Mouse (Mus musculus): ENCODE measurements around the gene Gzmm. TPM values are rescaled to one million over a fixed set of nuclear protein-coding genes. Genes with fewer than 3 reads are reported as not detected.

Gzmm gene
- polyA plus RNA-seq, 1 experiment from 2014 or later: 0.15 TPM

Other genes with a start within 250 kb of the Gzmm start
- not detected in 2 replicates for gene Vmn2r83, start 220.3 kb upstream of the Gzmm start, polyA plus RNA-seq (2015; fragmentation: Nextera tagmentation; extraction: Ambion mirVana)
- 21.5 and 26.9 TPM in 2 replicates for gene Plpp2, start 155.2 kb upstream of the Gzmm start, polyA plus RNA-seq (2015; fragmentation: Nextera tagmentation; extraction: Ambion mirVana)
- gene Mier2, start 133.8 kb upstream of the Gzmm start, polyA plus RNA-seq (2015; fragmentation: Nextera tagmentation; extraction: Ambion mirVana): 9.9 and 13.3 TPM in 2 replicates
- not detected in 2 replicates for gene Theg, start 101.7 kb upstream of the Gzmm start, polyA plus RNA-seq (2015; fragmentation: Nextera tagmentation; extraction: Ambion mirVana)
- not detected in 2 replicates for gene C2cd4c, start 75.0 kb upstream of the Gzmm start, polyA plus RNA-seq (2015; fragmentation: Nextera tagmentation; extraction: Ambion mirVana)
- gene Shc2, start 51.1 kb upstream of the Gzmm start, polyA plus RNA-seq (2015; fragmentation: Nextera tagmentation; extraction: Ambion mirVana): 0.08 and 0.10 TPM in 2 replicates
- not detected in 2 replicates for gene Odf3l2, start 43.3 kb upstream of the Gzmm start, polyA plus RNA-seq (2015; fragmentation: Nextera tagmentation; extraction: Ambion mirVana)
- gene Madcam1, start 24.5 kb upstream of the Gzmm start, polyA plus RNA-seq (2015; fragmentation: Nextera tagmentation; extraction: Ambion mirVana): 0.26 TPM in 1 of 2 replicates, not detected in the other
- 21.4 and 23.1 TPM in 2 replicates for gene Tpgs1, start 19.7 kb upstream of the Gzmm start, polyA plus RNA-seq (2015; fragmentation: Nextera tagmentation; extraction: Ambion mirVana)
- 105 and 107 TPM in 2 replicates for gene Cdc34, start 6.8 kb upstream of the Gzmm start, polyA plus RNA-seq (2015; fragmentation: Nextera tagmentation; extraction: Ambion mirVana)
- gene Bsg, start 15.5 kb downstream of the Gzmm start, polyA plus RNA-seq (2015; fragmentation: Nextera tagmentation; extraction: Ambion mirVana): 980 and 1,043 TPM in 2 replicates
- gene Hcn2, start 27.6 kb downstream of the Gzmm start, polyA plus RNA-seq (2015; fragmentation: Nextera tagmentation; extraction: Ambion mirVana): 0.02 TPM in 1 of 2 replicates, not detected in the other
- gene Polrmt, start 57.6 kb downstream of the Gzmm start, polyA plus RNA-seq (2015; fragmentation: Nextera tagmentation; extraction: Ambion mirVana): 15.6 and 17.7 TPM in 2 replicates
- gene Fgf22, start 66.1 kb downstream of the Gzmm start, polyA plus RNA-seq (2015; fragmentation: Nextera tagmentation; extraction: Ambion mirVana): 0.07 TPM in 1 of 2 replicates, not detected in the other
- 39.6 and 42.0 TPM in 2 replicates for gene Rnf126, start 77.9 kb downstream of the Gzmm start, polyA plus RNA-seq (2015; fragmentation: Nextera tagmentation; extraction: Ambion mirVana)
- gene Fstl3, start 88.3 kb downstream of the Gzmm start, polyA plus RNA-seq (2015; fragmentation: Nextera tagmentation; extraction: Ambion mirVana): 0.71 and 1.0 TPM in 2 replicates
- 7.0 and 7.1 TPM in 2 replicates for gene Prss57, start 101.9 kb downstream of the Gzmm start, polyA plus RNA-seq (2015; fragmentation: Nextera tagmentation; extraction: Ambion mirVana)
- 8.8 and 9.2 TPM in 2 replicates for gene Palm, start 104.6 kb downstream of the Gzmm start, polyA plus RNA-seq (2015; fragmentation: Nextera tagmentation; extraction: Ambion mirVana)
- gene Misp, start 132.0 kb downstream of the Gzmm start, polyA plus RNA-seq (2015; fragmentation: Nextera tagmentation; extraction: Ambion mirVana): 0.50 TPM in 2 replicates
- gene Ptbp1, start 165.4 kb downstream of the Gzmm start, polyA plus RNA-seq (2015; fragmentation: Nextera tagmentation; extraction: Ambion mirVana): 120 and 133 TPM in 2 replicates
- 112 and 131 TPM in 2 replicates for gene Prtn3, start 185.5 kb downstream of the Gzmm start, polyA plus RNA-seq (2015; fragmentation: Nextera tagmentation; extraction: Ambion mirVana)
- gene Plppr3, start 185.6 kb downstream of the Gzmm start, polyA plus RNA-seq (2015; fragmentation: Nextera tagmentation; extraction: Ambion mirVana): 5.8 and 6.1 TPM in 2 replicates
- gene Elane, start 197.2 kb downstream of the Gzmm start, polyA plus RNA-seq (2015; fragmentation: Nextera tagmentation; extraction: Ambion mirVana): 211 and 227 TPM in 2 replicates
- not detected in 2 replicates for gene Cfd, start 201.8 kb downstream of the Gzmm start, polyA plus RNA-seq (2015; fragmentation: Nextera tagmentation; extraction: Ambion mirVana)
- gene Med16, start 219.9 kb downstream of the Gzmm start, polyA plus RNA-seq (2015; fragmentation: Nextera tagmentation; extraction: Ambion mirVana): 16.4 and 18.0 TPM in 2 replicates
- not detected in 2 replicates for gene Gm26602, start 221.8 kb downstream of the Gzmm start, polyA plus RNA-seq (2015; fragmentation: Nextera tagmentation; extraction: Ambion mirVana)
- gene Kiss1r, start 228.0 kb downstream of the Gzmm start, polyA plus RNA-seq (2015; fragmentation: Nextera tagmentation; extraction: Ambion mirVana): 0.32 and 0.37 TPM in 2 replicates
- 52.4 and 55.6 TPM in 2 replicates for gene R3hdm4, start 232.2 kb downstream of the Gzmm start, polyA plus RNA-seq (2015; fragmentation: Nextera tagmentation; extraction: Ambion mirVana)
- gene Arid3a, start 238.0 kb downstream of the Gzmm start, polyA plus RNA-seq (2015; fragmentation: Nextera tagmentation; extraction: Ambion mirVana): 6.1 and 7.4 TPM in 2 replicates

Data from liver, embryonic 15.5 days (tissue).